ENCODE assay signal across 14 mouse cellular contexts in the genomic region with DNA sequence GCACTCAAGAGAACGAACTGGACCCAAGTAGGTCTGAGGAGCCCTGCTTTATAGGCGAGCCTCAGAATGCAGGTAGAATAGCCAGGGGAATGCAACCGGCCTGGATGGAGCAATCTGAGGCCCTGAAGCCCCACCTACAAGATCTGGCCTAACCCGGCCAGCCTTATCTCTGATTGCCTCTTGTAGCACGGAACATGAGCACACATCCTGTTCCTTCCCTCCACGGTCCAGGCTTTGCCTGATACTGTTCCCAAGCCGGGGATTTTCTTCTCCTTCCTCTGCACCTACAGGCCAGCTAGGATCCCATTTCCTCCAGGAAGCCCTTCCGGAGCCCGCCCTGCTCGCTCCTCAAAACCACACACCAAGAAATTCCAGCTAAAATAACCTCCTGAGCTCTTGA. TPM values are rescaled to one million over a fixed set of nuclear protein-coding genes. Genes with fewer than 3 reads are reported as not detected.
A peak's percentile ranks its signal among the peaks of the same experiment; 100 is the strongest.
DNase-seq lines count a peak whose midpoint lies in the region; ATAC-seq lines count a peak whose summit lies in the region.
"Had no signal": no experiment of that assay in that cellular context is flagged by ENCODE, and none has a peak within 500 bp of the region (broad histone marks: within the 10 kb centered on the region; RNA-seq: fewer than 3 reads in every experiment).

No protein-coding gene starts in this region.

- H3K4me3 ChIP-seq in heart, embryonic 10.5 days: peak overlapping the region; percentile 6; the same call in 1 of the 2 replicates
- no peak overlapping the region for H3K4me3 ChIP-seq in intestine, embryonic 14.5 days (ENCODE audit: low read depth, low read length)
- no peak overlapping the region for H3K4me3 ChIP-seq in stomach, embryonic 16.5 days (replicated peaks; ENCODE audit: low read length)
- H3K4me3 ChIP-seq: embryonic facial prominence, embryonic 15.5 days; limb, embryonic 13.5 days had no signal

- H3K27me3 ChIP-seq in heart, embryonic 10.5 days (ENCODE audit: insufficient read depth, poor library complexity, severe bottlenecking): peaks cover 14% of the 10 kb centered on the region
- 0 out of 2 replicates have a peak, but pooled peaks cover 11% of the 10 kb centered on the region for H3K27me3 ChIP-seq in intestine, embryonic 14.5 days (replicated peaks; ENCODE audit: control insufficient read depth, insufficient read depth, low read length)
- no peaks in the 10 kb centered on the region for H3K27me3 ChIP-seq in stomach, embryonic 16.5 days (ENCODE audit: control insufficient read depth, insufficient read depth, low read length)

- no peaks in the 10 kb centered on the region for H3K36me3 ChIP-seq in heart, embryonic 10.5 days
- no peaks in the 10 kb centered on the region for H3K36me3 ChIP-seq in intestine, embryonic 14.5 days (ENCODE audit: control insufficient read depth, insufficient read depth, low read length)
- H3K36me3 ChIP-seq in stomach, embryonic 16.5 days (ENCODE audit: control insufficient read depth, insufficient read depth, low read length): no peaks in the 10 kb centered on the region
- H3K36me3 ChIP-seq: embryonic facial prominence, embryonic 15.5 days; G1E; limb, embryonic 13.5 days had no signal

- H3K9ac ChIP-seq in intestine, embryonic 14.5 days (ENCODE audit: low read length): no peak overlapping the region
- H3K9ac ChIP-seq in stomach, embryonic 16.5 days (ENCODE audit: low read length): no peak overlapping the region
- H3K9ac ChIP-seq: embryonic facial prominence, embryonic 15.5 days; limb, embryonic 13.5 days had no signal

- 22% methylated on average over 10 of the region's 10 CpGs for WGBS in heart, embryonic 10.5 days
- 46% methylated on average over 10 of the region's 10 CpGs for whole genome bisulfite sequencing in intestine, embryonic 14.5 days
- WGBS in stomach, embryonic 16.5 days: 40% methylated on average over 10 of the region's 10 CpGs

- ATAC-seq in intestine, embryonic 14.5 days (replicated peaks; ENCODE audit: low FRiP score, low TSS enrichment, low read depth): peak; percentile 70; the same call in 1 of the 2 replicates
- ATAC-seq in stomach, embryonic 16.5 days (ENCODE audit: insufficient read depth, low FRiP score): peak; percentile 88; the same call in 1 of the 2 replicates
- ATAC-seq: inflammation-experienced regulatory T-cells, adult 6 months had no signal

- DNase-seq in heart, embryonic 10.5 days (ENCODE audit: low spot score): no peak
- no peak for DNase-seq in intestine, embryonic 14.5 days (ENCODE audit: low spot score)
- peak; percentile 41 to 60 for DNase-seq in kidney, postnatal 36 days
- DNase-seq in gastrocnemius, postnatal 10 days: no peak
- no peak for DNase-seq in spleen, postnatal 10 days (ENCODE audit: low spot score in 2 of 2)
- DNase-seq in spleen, postnatal 36 days (ENCODE audit: low spot score in 2 of 2): no peak
- DNase-seq: adrenal gland, postnatal 36 days; cerebellum, adult 9-10 months; thymus, postnatal 36 days had no signal

- no peaks in the 10 kb centered on the region for H3K9me3 ChIP-seq in heart, embryonic 10.5 days
- H3K9me3 ChIP-seq in intestine, embryonic 14.5 days (ENCODE audit: control insufficient read depth, low read length): no peaks in the 10 kb centered on the region
- H3K9me3 ChIP-seq in stomach, embryonic 16.5 days (replicated peaks; ENCODE audit: control insufficient read depth, low read length): no peaks in the 10 kb centered on the region
- H3K9me3 ChIP-seq: embryonic facial prominence, embryonic 15.5 days; G1E; limb, embryonic 13.5 days had no signal

- peak overlapping the region; percentile 67 for H3K27ac ChIP-seq in heart, embryonic 10.5 days
- H3K27ac ChIP-seq in intestine, embryonic 14.5 days (ENCODE audit: low read depth): no peak overlapping the region
- peak overlapping the region; percentile 71; the same call in 1 of the 2 replicates for H3K27ac ChIP-seq in stomach, embryonic 16.5 days (ENCODE audit: low read length)
- H3K27ac ChIP-seq: embryonic facial prominence, embryonic 15.5 days; limb, embryonic 13.5 days had no signal

- peaks cover 20% of the 10 kb centered on the region for H3K4me1 ChIP-seq in heart, embryonic 10.5 days
- H3K4me1 ChIP-seq in intestine, embryonic 14.5 days (replicated peaks; ENCODE audit: control insufficient read depth, insufficient read depth, low read length): 0 out of 2 replicates have a peak, but pooled peaks cover 3% of the 10 kb centered on the region
- peaks cover 3% of the 10 kb centered on the region; the same call in 1 of the 2 replicates for H3K4me1 ChIP-seq in stomach, embryonic 16.5 days (ENCODE audit: control insufficient read depth, insufficient read depth, low read length)

- no peak overlapping the region for H3K4me2 ChIP-seq in intestine, embryonic 14.5 days (ENCODE audit: low read length)
- H3K4me2 ChIP-seq in stomach, embryonic 16.5 days (ENCODE audit: low read depth, low read length): no peak overlapping the region
- H3K4me2 ChIP-seq: embryonic facial prominence, embryonic 15.5 days; limb, embryonic 13.5 days had no signal

RNA-seq across cellular contexts. Expression of a gene that starts 9.9 kb away (rescaled TPM):
- 0.05 and 0.14 TPM in 2 replicates for polyA plus RNA-seq in heart, embryonic 10.5 days (2016; fragmentation: Nextera tagmentation; extraction: Ambion mirVana)
- polyA plus RNA-seq in intestine, embryonic 14.5 days (2014; fragmentation: Nextera tagmentation; extraction: Ambion mirVana): 0.16 and 0.30 TPM in 2 replicates
- 0.36 and 0.39 TPM in 2 replicates for polyA plus RNA-seq in stomach, embryonic 16.5 days (2015; fragmentation: Nextera tagmentation; extraction: Ambion mirVana)
- 1 to 10 TPM; 1.1 to 1.4 TPM for total RNA-seq in gastrocnemius, postnatal 10 days (2021)
- polyA plus RNA-seq: inflammation-experienced regulatory T-cells, adult 6 months had no signal

RNA-seq across cellular contexts. Expression of a gene that starts 43.6 kb away (rescaled TPM):
- polyA plus RNA-seq in heart, embryonic 10.5 days (2016; fragmentation: Nextera tagmentation; extraction: Ambion mirVana): 1.9 and 8.5 TPM in 2 replicates
- 3.1 and 3.6 TPM in 2 replicates for polyA plus RNA-seq in intestine, embryonic 14.5 days (2014; fragmentation: Nextera tagmentation; extraction: Ambion mirVana)
- 0.41 and 0.77 TPM in 2 replicates for polyA plus RNA-seq in stomach, embryonic 16.5 days (2015; fragmentation: Nextera tagmentation; extraction: Ambion mirVana)
- total RNA-seq in gastrocnemius, postnatal 10 days (2021): under 1 TPM; 0.59 to 0.68 TPM

Comparison
In these comparisons a context has a peak if more than half of its experiments do, and no peak if none do; other contexts are left out.
1. DNase-seq: peak in kidney, postnatal 36 days (2 of 2); none in heart, embryonic 10.5 days (single experiment), intestine, embryonic 14.5 days (single experiment), gastrocnemius, postnatal 10 days (single experiment), spleen, postnatal 10 days (0 of 2) and spleen, postnatal 36 days (0 of 2).